23 mouse cellular contexts compared by ENCODE assay signal in the genomic region with DNA sequence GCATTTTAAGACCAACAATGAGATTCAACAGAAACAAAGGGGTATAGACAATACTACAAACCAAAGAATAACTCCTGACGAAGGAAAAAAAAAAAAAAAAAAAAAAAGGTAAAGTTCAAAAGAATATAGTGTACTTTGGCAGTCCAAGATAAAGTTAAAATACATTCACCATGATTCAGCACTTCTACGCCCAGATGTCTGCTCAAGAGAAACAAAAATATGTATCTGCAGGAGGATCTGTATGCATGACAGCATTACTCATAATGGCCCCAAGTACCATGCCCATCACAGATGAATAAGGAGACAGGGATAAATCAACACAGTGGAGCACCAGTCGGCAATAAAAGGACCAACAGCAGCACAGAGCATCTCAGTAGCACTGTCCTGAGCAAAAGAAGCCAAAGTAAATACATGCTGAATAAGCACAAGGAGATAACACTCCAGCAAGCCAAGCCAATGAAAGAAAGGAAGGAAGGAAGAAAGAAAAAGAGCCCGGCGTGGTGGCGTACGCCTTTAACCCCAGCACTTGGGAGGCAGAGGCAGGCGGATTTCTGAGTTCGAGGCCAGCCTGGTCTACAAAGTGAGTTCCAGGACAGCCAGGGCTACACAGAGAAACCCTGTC. TPM values are rescaled to one million over a fixed set of nuclear protein-coding genes. Genes with fewer than 3 reads are reported as not detected.
DNase-seq lines count a peak whose midpoint lies in the region; ATAC-seq lines count a peak whose summit lies in the region.
"Had no signal": no experiment of that assay in that cellular context is flagged by ENCODE, and none has a peak within 500 bp of the region (broad histone marks: within the 10 kb centered on the region; RNA-seq: fewer than 3 reads in every experiment).

No protein-coding gene starts in this region.

- H3K9ac ChIP-seq in liver, embryonic 11.5 days (ENCODE audit: low read depth, low read length), result no peak overlapping the region
- no peak overlapping the region for H3K9ac ChIP-seq in neural tube, embryonic 15.5 days (replicated peaks)
- H3K9ac ChIP-seq: embryonic facial prominence, embryonic 15.5 days; forebrain, embryonic 12.5 days; hindbrain, embryonic 13.5 days; limb, embryonic 15.5 days had no signal

- no peaks in the 10 kb centered on the region for H3K9me3 ChIP-seq in liver, embryonic 11.5 days (ENCODE audit: control insufficient read depth, low read length)
- H3K9me3 ChIP-seq in neural tube, embryonic 15.5 days (replicated peaks), result no peaks in the 10 kb centered on the region
- H3K9me3 ChIP-seq: embryonic facial prominence, embryonic 15.5 days; forebrain, embryonic 12.5 days; hindbrain, embryonic 13.5 days; limb, embryonic 15.5 days had no signal

- no peaks in the 10 kb centered on the region for H3K27me3 ChIP-seq in liver, embryonic 11.5 days (replicated peaks; ENCODE audit: control insufficient read depth, insufficient read depth, low read length)
- H3K27me3 ChIP-seq in neural tube, embryonic 15.5 days (replicated peaks), result no peaks in the 10 kb centered on the region
- H3K27me3 ChIP-seq: embryonic facial prominence, embryonic 15.5 days; forebrain, embryonic 12.5 days; hindbrain, embryonic 13.5 days; limb, embryonic 15.5 days had no signal

- H3K36me3 ChIP-seq in liver, embryonic 11.5 days (ENCODE audit: control insufficient read depth, insufficient read depth, low read length), result no peaks in the 10 kb centered on the region
- no peaks in the 10 kb centered on the region for H3K36me3 ChIP-seq in neural tube, embryonic 15.5 days
- H3K36me3 ChIP-seq: embryonic facial prominence, embryonic 15.5 days; forebrain, embryonic 12.5 days; hindbrain, embryonic 13.5 days; limb, embryonic 15.5 days had no signal

- no peak overlapping the region; the same call in 1 of the 2 replicates for H3K27ac ChIP-seq in liver, embryonic 11.5 days (ENCODE audit: low read depth, low read length)
- H3K27ac ChIP-seq in neural tube, embryonic 15.5 days (replicated peaks), result no peak overlapping the region
- H3K27ac ChIP-seq: embryonic facial prominence, embryonic 15.5 days; forebrain, embryonic 12.5 days; hindbrain, embryonic 13.5 days; layer of hippocampus, adult 2 months had no signal

- ATAC-seq in liver, embryonic 11.5 days (replicated peaks; ENCODE audit: low FRiP score), result peak; percentile 43
- ATAC-seq in erythroid progenitor cell, adult 5-6 weeks (replicated peaks; ENCODE audit: low FRiP score, poor library complexity, severe bottlenecking), result peak; percentile 65
- peak; percentile 68 for ATAC-seq in megakaryocyte progenitor cell, adult 5-6 weeks (replicated peaks; ENCODE audit: poor library complexity)
- no peak for ATAC-seq in neural tube, embryonic 15.5 days (ENCODE audit: low FRiP score)
- ATAC-seq: inflammation-experienced regulatory T-cells, adult 6 months; lung, postnatal 0 days had no signal

- H3K4me3 ChIP-seq in liver, embryonic 11.5 days (ENCODE audit: low read depth, low read length), result no peak overlapping the region
- no peak overlapping the region for H3K4me3 ChIP-seq in neural tube, embryonic 15.5 days (replicated peaks)
- H3K4me3 ChIP-seq: embryonic facial prominence, embryonic 15.5 days; forebrain, embryonic 12.5 days; hindbrain, embryonic 13.5 days; layer of hippocampus, adult 2 months; limb, embryonic 15.5 days had no signal

- H3K4me2 ChIP-seq in liver, embryonic 11.5 days, result peak overlapping the region; percentile 24; the same call in 1 of the 2 replicates
- no peak overlapping the region for H3K4me2 ChIP-seq in neural tube, embryonic 15.5 days
- H3K4me2 ChIP-seq: embryonic facial prominence, embryonic 15.5 days; forebrain, embryonic 12.5 days; hindbrain, embryonic 13.5 days; limb, embryonic 15.5 days had no signal

- peaks cover 14% of the 10 kb centered on the region for H3K4me1 ChIP-seq in liver, embryonic 11.5 days (replicated peaks; ENCODE audit: control insufficient read depth, insufficient read depth, low read length)
- peaks cover 29% of the 10 kb centered on the region for H3K4me1 ChIP-seq in neural tube, embryonic 15.5 days
- H3K4me1 ChIP-seq: limb, embryonic 15.5 days had no signal

- no peak for DNase-seq in liver, embryonic 11.5 days (ENCODE audit: low spot score)
- DNase-seq in liver, result no peak
- peak; percentile 62 for DNase-seq in NIH3T3 (ENCODE audit: low read depth)
- DNase-seq in cerebellum, adult 18-20 months, result no peak
- DNase-seq in ovary, adult 18-20 months (ENCODE audit: low spot score), result no peak
- DNase-seq: cerebellum, adult 11 months; cerebellum, postnatal 14 days; gastrocnemius, postnatal 14 days; heart, postnatal 14 days; kidney, adult 8-10 months; kidney, postnatal 14 days; retina, postnatal 1 day; right cerebral cortex, postnatal 4 days had no signal

- WGBS in liver, embryonic 11.5 days, result 70% methylated on average over 8 of the region's 9 CpGs
- 88% methylated on average over 9 of the region's 9 CpGs for WGBS in neural tube, embryonic 15.5 days

RNA-seq across cellular contexts. Expression of a gene that starts 7.3 kb away (rescaled TPM):
- polyA plus RNA-seq in liver, embryonic 11.5 days (2014; fragmentation: Nextera tagmentation; extraction: Ambion mirVana), result 18.6 and 19.4 TPM in 2 replicates
- total RNA-seq in erythroid progenitor cell, adult 5-6 weeks (2015; ENCODE audit: low replicate concordance), result 1.8 TPM in 1 of 2 replicates, not detected in the other
- total RNA-seq in erythroid progenitor cell, adult 5-6 weeks (2017; ENCODE audit: low replicate concordance), result 0.77 TPM in 1 of 2 replicates, not detected in the other
- total RNA-seq in megakaryocyte progenitor cell, adult 5-6 weeks (2015), result 0.29 and 0.52 TPM in 2 replicates
- total RNA-seq in megakaryocyte progenitor cell, adult 5-6 weeks (2017), result 0.37 and 0.75 TPM in 2 replicates
- polyA plus RNA-seq in neural tube, embryonic 15.5 days (2015; fragmentation: Nextera tagmentation; extraction: Ambion mirVana), result 56.0 and 61.0 TPM in 2 replicates
